Mouse (Mus musculus) R1 (cell line): ENCODE results near the gene Wnt3.

Source experiments
- DNase-seq: peaks from one replicate; pipeline ENCODE4 v3.0.0-alpha.2; 2018; ENCODE audit warnings: low read depth, low spot score

The Wnt3 gene

DNA sequence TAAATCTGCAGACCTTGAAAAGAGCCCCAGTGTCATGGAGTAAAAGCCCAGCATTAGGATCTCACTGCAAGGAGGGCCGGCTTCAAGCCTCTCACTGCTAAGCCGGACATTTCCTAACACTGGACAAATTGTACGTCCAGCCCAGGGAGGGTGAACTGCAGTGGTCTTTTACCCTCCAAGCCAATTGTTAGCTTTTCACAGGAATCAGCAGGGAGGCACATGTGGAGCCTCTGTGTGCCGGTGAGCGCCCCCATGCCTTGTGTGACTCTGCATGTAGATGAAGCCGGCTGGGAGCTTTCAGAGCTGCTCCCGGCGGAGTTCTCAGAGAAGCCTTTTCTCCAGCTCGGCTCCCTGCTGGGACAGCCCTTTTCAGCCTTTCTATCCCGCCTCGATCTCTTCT is 66.9 kb downstream of the Wnt3 start:
- DNase-seq = peak; percentile 94

- no peak for DNase-seq
Measured at GRCm38 (mm10) chr11:103848287-103848686, 74.3 kb downstream of the Wnt3 start.

DNA sequence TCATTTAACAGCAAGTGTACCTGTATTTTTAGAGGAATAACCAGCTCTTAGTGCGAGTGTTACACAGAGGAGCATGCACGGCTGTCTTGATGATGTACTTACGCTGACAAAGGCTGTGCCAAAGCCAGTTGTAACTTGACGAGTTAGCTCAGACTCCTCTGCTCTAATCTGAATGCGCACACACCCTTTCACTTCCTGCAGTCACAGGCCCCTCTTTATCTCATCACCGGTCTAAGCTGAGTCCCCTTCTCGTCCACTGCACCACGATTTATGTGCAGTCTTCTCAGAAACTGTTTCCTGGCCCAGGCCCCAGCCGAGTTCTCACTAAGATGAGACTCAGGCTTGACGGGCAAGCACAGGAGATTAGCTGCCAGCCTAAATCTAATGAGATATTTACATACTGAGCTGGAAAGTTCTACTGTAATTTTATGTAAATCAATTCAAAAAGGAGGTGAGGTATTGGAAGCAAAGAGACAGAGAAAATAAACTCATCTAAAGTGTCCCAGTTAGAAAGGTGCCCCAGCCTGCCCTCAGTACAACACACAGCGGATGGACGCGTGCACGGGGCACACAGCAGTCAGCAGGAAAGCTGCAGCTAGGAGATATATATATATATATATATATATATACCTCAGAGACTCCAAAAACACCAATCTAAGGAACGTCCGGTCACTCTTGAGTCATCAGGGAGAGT is 78.8 kb downstream of the Wnt3 start:
- no peak for DNase-seq

DNA sequence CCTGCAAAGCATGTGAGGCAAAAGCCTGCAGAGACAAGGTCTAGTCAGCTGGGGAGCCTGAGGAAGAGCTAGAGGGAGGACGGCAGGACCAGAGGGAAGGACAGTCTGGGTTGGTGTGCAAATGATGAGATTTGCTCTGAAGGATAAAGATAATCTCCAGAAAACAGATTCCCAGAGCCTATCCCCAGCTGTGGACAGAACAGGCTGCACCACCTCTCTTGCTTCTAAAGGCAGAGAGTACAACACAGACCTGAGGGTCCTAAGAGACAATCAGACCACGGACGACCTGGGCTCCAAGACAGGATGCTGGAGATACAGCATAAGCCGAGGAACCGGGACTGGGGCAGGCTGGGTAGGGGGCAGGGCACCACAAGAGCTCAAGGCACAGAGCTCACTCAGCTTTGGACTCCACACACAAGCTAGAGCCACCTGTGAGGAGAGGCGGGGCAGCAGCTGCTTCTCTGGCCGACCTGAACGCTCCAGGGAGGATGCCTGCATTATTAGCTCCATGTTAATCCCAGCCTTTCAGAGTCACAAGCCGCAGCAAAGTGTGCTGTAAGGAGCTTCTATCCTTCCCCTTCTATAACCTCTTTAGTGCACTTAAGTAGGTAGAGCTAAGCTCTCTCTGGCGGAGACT is 79.5 kb downstream of the Wnt3 start:
- DNase-seq = no peak

GRCm38 (mm10) chr11:103854294-103854693 is 80.3 kb downstream of the Wnt3 start:
- DNase-seq = no peak

- DNase-seq = no peak
Measured at GRCm38 (mm10) chr11:103856641-103857040, 82.7 kb downstream of the Wnt3 start.

- no peak for DNase-seq
Measured at GRCm38 (mm10) chr11:103858760-103859159, 84.8 kb downstream of the Wnt3 start.

DNA sequence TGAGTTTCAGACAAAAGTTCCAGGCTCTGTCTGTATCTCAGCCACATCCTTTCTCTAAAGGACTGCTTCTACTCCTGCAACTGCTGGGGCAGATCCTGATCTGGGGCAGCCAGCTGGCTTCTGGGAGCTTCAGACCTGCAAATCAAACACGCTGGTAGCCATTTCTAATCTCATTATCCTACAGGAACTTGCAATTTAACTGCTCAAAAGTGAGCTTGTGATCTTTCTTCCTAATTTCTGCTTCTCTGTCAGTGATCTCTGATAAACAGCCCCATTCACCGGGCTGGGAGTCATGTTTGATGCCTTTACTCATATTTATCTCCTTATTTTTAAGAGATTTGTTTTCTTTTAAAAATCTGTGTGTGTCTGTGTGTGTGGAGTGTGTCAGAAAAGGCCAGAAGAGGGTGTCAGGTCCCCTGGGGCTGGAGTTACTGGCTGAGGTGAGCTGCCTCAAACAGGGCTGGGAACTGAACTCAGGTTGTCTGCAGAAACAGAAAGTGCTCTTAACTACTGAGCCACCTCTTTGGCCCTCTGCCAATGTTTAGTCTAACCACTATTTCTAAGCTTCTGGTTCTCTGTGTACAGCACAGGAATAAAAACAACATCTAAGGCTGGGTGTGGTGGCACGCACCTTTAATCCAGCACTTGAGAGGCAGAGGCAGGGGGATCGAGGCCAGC is 86.1 kb downstream of the Wnt3 start:
- DNase-seq = no peak

DNA sequence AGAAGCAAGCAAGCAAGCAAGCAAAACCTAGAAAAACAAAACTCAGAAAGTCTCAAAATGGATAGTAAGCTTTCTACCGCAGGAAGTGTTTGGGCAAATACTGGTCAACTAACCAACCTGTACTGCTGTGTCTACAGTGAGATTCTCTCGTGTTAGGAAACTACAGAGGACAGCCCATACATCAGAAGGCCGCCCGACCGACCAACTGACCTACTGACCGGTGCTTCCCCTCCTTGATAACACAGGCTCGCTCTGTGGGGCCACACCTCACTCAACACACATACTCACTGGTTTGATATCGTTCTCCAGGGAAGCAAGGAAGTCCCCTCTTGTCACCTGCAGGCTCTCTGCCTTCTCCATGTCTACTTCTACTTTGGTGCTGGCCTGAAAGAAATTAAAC is 89.0 kb downstream of the Wnt3 start:
- no peak for DNase-seq

DNA sequence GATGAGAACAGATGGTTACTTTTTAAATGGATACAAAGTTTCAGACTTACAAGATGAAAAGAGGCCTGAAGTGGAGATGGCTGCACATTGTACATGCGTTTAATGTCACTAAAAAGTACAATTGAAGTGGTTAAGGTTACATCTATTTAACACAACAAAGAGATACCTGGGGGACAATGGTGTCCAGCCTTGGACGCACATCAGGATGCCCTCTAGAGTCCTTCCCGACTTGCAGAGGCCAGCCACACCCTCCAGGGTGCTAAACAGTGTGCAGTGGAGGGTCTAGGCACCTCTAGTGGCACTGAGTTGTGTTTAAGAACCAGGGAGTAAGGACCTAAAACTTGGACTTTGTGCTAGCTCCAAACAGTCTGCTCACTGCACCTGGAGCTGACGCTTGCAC is 90.5 kb downstream of the Wnt3 start:
- no peak for DNase-seq

DNA sequence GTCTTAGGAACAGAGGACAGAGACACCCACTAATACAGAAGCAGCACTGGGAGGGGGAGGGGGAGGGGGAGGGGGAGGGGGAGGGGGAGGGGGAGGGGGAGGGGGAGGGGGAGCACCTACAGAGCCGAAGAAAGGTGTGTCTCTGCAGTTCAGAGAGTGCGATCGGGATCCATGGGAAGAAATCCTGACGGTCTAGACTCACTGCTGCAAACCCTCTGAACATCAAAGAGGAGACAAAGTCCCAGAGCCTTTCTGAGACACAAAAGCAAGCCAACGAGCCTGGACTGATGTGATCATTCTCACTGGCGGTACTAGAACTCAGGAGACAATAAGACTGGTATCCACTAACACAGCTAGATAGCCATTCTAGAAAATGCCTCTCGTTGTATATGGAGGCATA is 91.4 kb downstream of the Wnt3 start:
- peak; percentile 41 for DNase-seq
